Mouse (Mus musculus): ENCODE measurements around the gene Pld2. TPM values are rescaled to one million over a fixed set of nuclear protein-coding genes. Genes with fewer than 3 reads are reported as not detected.
"Not testable (repeated sequence)": the region's sequence is repeated elsewhere in the genome, so short reads cannot be mapped to it uniquely, and the experiment has no call there.

The Pld2 gene
- polyA plus RNA-seq, 1 experiment from 2014 or later = 1.8 TPM

DNA sequence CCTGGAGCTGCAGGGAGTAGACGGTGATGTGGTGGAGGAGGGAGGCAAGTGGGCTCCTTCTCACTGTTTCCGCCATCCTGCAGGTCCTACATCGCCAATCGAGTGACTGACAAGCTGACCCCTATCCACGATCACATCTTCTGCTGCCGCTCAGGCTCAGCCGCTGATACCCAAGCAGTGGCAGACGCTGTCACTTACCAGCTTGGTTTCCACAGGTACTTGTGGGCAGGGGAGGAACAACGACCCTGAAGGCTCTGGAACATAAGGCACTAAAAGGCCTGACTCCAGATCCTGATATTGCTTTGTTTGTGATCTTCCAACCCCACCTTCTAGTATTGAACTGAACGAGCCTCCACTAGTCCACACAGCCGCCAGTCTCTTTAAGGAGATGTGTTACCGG, 13.7 kb upstream of the Pld2 start:
- Histone ChIP-seq H3K4me3 (replicated peaks) (peak overlapping the region; percentile 81), H3K27ac (replicated peaks) (0 out of 2 replicates have a peak overlapping the region, but pooled peaks have one; percentile 9), H3K9me3 (replicated peaks) (no peaks in the 10 kb centered on the region), H3K36me3 (replicated peaks) (peaks cover 28% of the 10 kb centered on the region), H3K4me1 (replicated peaks) (peaks cover 19% of the 10 kb centered on the region), H3K4me2 (peak overlapping the region; percentile 74), H3K27me3 (no peaks in the 10 kb centered on the region), H3K9ac (peak overlapping the region; percentile 76)
- 74% methylated on average over 12 of the region's 12 CpGs for WGBS (ENCODE audit: insufficient replicate concordance)
- ATAC-seq (ENCODE audit: insufficient read depth) = no peak

DNA sequence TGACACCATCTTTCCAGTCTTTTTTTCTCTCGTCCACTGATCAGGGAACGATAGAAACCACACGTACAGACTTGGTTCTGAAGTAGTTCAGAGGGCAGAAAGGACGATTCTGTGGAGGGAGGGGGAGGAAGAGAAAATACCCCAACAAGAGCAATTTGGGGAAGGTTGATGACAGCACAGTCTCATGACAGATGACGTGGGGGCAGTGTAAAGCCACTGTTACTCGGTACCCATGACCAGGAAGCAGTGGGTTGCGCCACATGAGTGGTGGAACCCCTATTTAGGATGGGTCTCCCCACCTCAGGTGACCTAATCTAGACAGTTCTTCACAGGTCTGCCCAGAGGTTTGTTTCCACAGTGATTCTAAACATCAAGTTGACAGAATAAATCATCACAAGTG, 11.3 kb upstream of the Pld2 start:
- H3K9me3 ChIP-seq (replicated peaks) = no peaks in the 10 kb centered on the region
- no peak overlapping the region for H3K9ac ChIP-seq
- no peak overlapping the region for H3K4me3 ChIP-seq (replicated peaks)
- ATAC-seq (ENCODE audit: insufficient read depth) = no peak
- WGBS (ENCODE audit: insufficient replicate concordance) = 70% methylated on average over 7 of the region's 7 CpGs
- H3K27me3 ChIP-seq = no peaks in the 10 kb centered on the region
- no peak overlapping the region for H3K4me2 ChIP-seq
- H3K36me3 ChIP-seq (replicated peaks) = peaks cover 28% of the 10 kb centered on the region
- H3K27ac ChIP-seq (replicated peaks) = no peak overlapping the region
- H3K4me1 ChIP-seq (replicated peaks) = peaks cover 19% of the 10 kb centered on the region

DNA sequence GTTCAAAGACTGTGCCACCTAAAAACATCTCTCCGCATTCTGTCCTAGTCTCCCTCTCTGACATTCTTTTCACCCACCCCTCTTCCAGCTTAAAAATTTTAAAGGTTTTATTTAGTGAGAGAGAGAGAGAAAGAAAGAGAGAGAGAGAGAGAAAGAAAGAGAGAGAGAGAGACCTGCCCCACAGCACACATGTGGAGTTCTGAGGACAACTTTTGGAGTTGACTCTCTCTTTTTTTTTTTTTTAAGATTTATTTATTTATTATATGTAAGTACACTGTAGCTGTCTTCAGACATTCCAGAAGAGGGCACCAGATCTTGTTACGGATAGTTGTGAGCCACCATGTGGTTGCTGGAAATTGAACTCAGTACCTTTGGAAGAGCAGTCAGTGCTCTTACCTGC, 8.8 kb upstream of the Pld2 start:
- not testable (repeated sequence) for H3K27me3 ChIP-seq; H3K4me1 ChIP-seq (replicated peaks)

DNA sequence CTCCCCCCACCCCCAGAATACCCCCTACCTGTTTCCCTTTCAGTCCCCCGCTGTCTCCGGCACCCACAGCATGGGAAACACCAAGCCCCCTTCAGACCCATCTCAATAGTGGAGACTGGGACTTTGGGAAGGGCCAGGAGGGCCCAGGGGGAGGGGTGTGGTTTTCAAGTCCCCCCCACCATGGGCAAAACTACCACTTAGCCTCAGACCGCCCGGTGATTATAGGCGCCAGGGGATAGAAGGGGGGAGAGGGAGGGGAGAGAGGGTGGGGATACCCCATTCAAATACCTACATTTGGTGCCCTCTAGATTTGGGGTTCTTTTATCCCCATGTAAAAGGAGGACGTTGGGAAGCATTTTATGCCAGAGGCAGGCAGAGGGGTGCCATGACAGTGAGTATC, 7.0 kb upstream of the Pld2 start, which contains the start of gene Gm40193:
Gene Gm40193, minus strand, starts transcription at position 101 of the 400 bp plus-strand sequence.
- no peaks in the 10 kb centered on the region for H3K9me3 ChIP-seq (replicated peaks)
- H3K27ac ChIP-seq (replicated peaks) = no peak within 1 kb of the TSS
- H3K4me3 ChIP-seq (replicated peaks) = no peak within 1 kb of the TSS
- H3K4me1 ChIP-seq (replicated peaks) = no peaks in the 10 kb centered on the region
- H3K27me3 ChIP-seq = peaks cover 6% of the 10 kb centered on the region; the same call in 1 of the 2 replicates
- no peak within 1 kb of the TSS for H3K4me2 ChIP-seq
- 68% methylated on average over 6 of the region's 6 CpGs for WGBS (ENCODE audit: insufficient replicate concordance)
- no peak within 1 kb of the TSS for H3K9ac ChIP-seq
- peaks cover 8% of the 10 kb centered on the region for H3K36me3 ChIP-seq (replicated peaks)
- no peak for ATAC-seq (ENCODE audit: insufficient read depth)

More for the DNA sequence above, 8.8 kb upstream of the Pld2 start:
- not testable (repeated sequence) for H3K9ac ChIP-seq; H3K27ac ChIP-seq (replicated peaks); H3K4me3 ChIP-seq (replicated peaks); H3K9me3 ChIP-seq (replicated peaks); H3K4me2 ChIP-seq; ATAC-seq (ENCODE audit: insufficient read depth)
- H3K36me3 ChIP-seq (replicated peaks) = peaks cover 26% of the 10 kb centered on the region
- 62% methylated on average over 2 of the region's 2 CpGs for WGBS (ENCODE audit: insufficient replicate concordance)

DNA sequence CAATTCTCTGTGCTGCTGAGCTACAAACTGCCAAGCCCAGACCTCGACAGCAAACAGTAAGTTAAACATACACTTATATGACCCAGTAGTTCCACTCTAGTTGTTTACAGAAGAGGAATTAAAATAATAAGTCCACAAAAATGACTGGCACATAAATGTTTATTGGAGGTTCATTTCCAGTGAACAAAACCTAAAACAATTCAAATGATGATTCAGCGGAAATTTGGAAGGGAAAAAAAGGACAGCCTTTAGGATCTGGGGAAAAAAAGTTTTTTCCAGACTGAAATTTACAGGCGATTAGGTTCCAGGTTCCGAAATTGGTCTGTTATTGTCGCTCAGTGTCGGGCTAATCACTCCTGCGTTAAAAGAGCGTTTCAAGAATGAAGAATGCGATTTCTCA, 441 bp upstream of the Pld2 start:
- Histone ChIP-seq H3K4me3 (replicated peaks) (peak overlapping the region; percentile 59), H3K4me2 (peak overlapping the region; percentile 71), H3K27me3 (peaks cover 53% of the 10 kb centered on the region), H3K9ac (no peak overlapping the region), H3K27ac (replicated peaks) (0 out of 2 replicates have a peak overlapping the region, but pooled peaks have one; percentile 31), H3K4me1 (replicated peaks) (peaks cover 16% of the 10 kb centered on the region), H3K36me3 (replicated peaks) (no peaks in the 10 kb centered on the region), H3K9me3 (replicated peaks) (no peaks in the 10 kb centered on the region)
- ATAC-seq (ENCODE audit: insufficient read depth) = no peak
- 13% methylated on average over 9 of the region's 9 CpGs for WGBS (ENCODE audit: insufficient replicate concordance)

DNA sequence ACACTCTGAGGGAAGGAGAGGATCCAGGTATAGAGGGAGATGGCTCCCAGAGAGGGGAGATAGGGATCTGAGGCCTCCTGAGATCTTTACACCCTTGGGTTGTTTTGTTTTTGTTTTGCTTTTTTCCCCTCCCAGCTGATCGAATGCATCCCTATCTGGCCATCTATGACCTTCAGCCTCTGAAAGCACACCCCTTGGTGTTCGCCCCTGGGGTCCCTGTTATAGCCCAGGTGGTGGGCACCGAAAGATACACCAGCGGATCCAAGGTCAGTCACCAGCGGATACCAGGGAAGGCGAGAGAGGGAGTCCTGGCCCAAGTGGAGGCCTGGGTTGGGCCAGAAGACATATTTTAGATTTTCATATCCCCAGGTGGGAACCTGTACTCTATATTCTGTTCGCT, 1.1 kb downstream of the Pld2 start:
- Histone ChIP-seq H3K27ac (replicated peaks) (no peak overlapping the region), H3K4me1 (replicated peaks) (peaks cover 16% of the 10 kb centered on the region), H3K27me3 (peaks cover 53% of the 10 kb centered on the region), H3K9ac (no peak overlapping the region), H3K36me3 (replicated peaks) (no peaks in the 10 kb centered on the region), H3K4me3 (replicated peaks) (peak overlapping the region; percentile 59), H3K9me3 (replicated peaks) (no peaks in the 10 kb centered on the region), H3K4me2 (peak overlapping the region; percentile 71)
- no peak for ATAC-seq (ENCODE audit: insufficient read depth)
- WGBS (ENCODE audit: insufficient replicate concordance) = 63% methylated on average over 7 of the region's 7 CpGs

DNA sequence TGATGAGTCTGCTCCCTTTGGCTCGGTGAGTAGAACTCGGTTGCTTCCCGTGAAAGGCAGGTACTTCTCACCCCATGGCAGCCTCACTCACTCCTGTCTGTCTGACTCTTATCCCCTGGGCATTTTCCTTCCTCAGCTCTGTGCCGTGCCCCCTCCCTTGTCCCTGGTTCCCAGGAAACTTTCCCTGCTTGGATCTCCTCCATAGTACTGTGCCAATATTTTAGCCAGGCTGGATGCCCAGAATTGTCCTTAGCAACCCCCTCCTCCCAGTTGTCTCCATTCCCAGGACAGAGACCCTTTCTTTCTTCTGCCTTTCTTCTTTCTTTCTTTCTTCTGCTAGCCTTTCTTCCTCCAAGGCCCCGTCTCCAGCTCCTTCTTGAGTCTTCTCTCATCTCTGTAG, 1.6 kb downstream of the Pld2 start:
- Histone ChIP-seq H3K27ac (replicated peaks) (no peak overlapping the region), H3K9me3 (replicated peaks) (no peaks in the 10 kb centered on the region), H3K4me1 (replicated peaks) (peaks cover 16% of the 10 kb centered on the region), H3K4me2 (no peak overlapping the region), H3K9ac (no peak overlapping the region), H3K4me3 (replicated peaks) (no peak overlapping the region), H3K36me3 (replicated peaks) (no peaks in the 10 kb centered on the region), H3K27me3 (peaks cover 53% of the 10 kb centered on the region)
- 60% methylated on average over 5 of the region's 5 CpGs for WGBS (ENCODE audit: insufficient replicate concordance)
- no peak for ATAC-seq (ENCODE audit: insufficient read depth)

DNA sequence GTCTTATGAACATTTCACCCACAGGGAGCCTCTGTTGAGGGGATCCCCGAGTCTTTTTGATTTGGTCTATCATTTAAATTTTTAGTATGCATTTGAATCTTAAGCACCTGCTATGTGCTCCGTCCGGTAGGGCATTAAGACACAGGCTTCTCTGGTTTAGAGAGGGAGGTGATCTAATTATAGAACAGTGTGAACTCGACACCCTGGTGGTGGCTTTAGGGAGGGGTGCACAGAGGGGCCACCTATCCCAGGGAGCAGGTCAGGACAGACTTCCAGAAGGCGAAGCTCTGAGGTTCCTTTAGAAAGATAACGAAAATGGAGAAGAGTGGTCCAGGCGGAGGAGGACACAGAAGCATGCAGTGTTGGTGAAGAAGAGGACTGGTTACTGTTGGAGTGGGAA, 4.6 kb downstream of the Pld2 start:
- H3K27me3 ChIP-seq = peaks cover 41% of the 10 kb centered on the region
- 43% methylated on average over 7 of the region's 7 CpGs for WGBS (ENCODE audit: insufficient replicate concordance)
- no peak overlapping the region for H3K9ac ChIP-seq
- H3K4me1 ChIP-seq (replicated peaks) = peaks cover 16% of the 10 kb centered on the region
- no peak overlapping the region for H3K27ac ChIP-seq (replicated peaks)
- H3K4me3 ChIP-seq (replicated peaks) = no peak overlapping the region
- ATAC-seq (ENCODE audit: insufficient read depth) = no peak
- no peak overlapping the region for H3K4me2 ChIP-seq
- no peaks in the 10 kb centered on the region for H3K9me3 ChIP-seq (replicated peaks)
- H3K36me3 ChIP-seq (replicated peaks) = no peaks in the 10 kb centered on the region

DNA sequence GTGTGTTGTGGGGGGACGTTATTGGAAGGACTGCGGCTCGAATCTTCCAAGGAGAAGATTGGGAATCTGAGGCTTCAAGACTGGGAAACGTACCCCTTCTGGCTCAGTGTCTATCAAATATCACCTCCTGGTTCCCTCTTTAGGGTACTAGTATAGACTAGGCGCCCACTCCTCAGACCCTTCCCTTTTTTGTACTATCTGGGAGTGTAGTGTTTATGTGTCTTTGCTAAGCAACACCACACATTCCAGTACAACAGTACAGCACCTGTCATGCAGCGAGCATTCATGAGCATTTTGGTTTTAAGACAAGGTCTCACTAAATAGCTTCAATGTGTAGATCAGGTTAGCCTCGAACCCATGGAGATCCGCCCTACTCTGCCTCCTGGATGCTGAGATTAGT, 11.7 kb downstream of the Pld2 start:
- no peak overlapping the region for H3K4me3 ChIP-seq (replicated peaks)
- 64% methylated on average over 8 of the region's 8 CpGs for WGBS (ENCODE audit: insufficient replicate concordance)

DNA sequence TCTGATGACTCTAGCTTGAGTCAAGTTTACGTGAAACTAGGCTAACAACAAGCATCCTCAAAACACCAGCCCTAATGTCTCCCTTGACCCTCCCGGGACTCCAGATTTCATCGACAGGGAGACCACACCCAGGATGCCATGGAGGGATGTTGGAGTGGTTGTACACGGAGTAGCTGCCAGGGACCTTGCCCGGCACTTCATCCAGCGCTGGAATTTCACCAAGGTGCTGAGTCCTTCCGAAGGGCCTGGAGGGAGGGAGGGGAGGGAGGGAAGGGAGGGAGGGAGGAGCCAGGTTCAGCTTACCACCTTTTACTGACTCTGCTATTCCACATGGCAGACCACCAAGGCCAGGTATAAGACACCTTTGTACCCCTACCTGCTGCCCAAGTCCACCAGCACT, 14.1 kb downstream of the Pld2 start:
- no peak for ATAC-seq (ENCODE audit: insufficient read depth)
- 31% methylated on average over 7 of the region's 7 CpGs for WGBS (ENCODE audit: insufficient replicate concordance)

More for the DNA sequence above, 11.7 kb downstream of the Pld2 start:
- ATAC-seq (ENCODE audit: insufficient read depth) = no peak
- Histone ChIP-seq H3K27ac (replicated peaks) (no peak overlapping the region), H3K27me3 (0 out of 2 replicates have a peak, but pooled peaks cover 6% of the 10 kb centered on the region), H3K36me3 (replicated peaks) (no peaks in the 10 kb centered on the region), H3K4me2 (no peak overlapping the region), H3K4me1 (replicated peaks) (no peaks in the 10 kb centered on the region), H3K9ac (no peak overlapping the region), H3K9me3 (replicated peaks) (no peaks in the 10 kb centered on the region)

DNA sequence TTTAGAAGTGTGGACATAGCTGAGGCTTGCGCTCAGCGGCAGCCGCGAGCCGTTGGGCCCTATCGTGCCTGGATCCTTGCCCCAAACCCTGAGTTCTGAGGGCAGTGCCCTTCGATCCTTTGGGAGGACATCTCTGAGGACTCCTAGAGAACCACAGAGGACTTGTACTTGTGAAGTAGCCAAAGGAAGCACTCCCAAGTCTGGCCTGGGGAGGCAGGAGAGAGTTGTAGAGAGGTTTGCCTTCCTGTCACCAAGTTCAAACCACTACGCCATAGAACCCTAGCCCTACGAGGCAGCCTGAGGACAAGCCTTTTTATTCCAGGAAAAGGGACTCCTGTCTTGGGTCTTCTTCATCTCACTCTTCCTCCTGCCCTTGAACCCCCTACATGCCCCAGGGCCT, 17.7 kb downstream of the Pld2 start:
- H3K4me3 ChIP-seq (replicated peaks) = no peak overlapping the region
- H3K4me2 ChIP-seq = no peak overlapping the region
- H3K36me3 ChIP-seq (replicated peaks) = 0 out of 2 replicates have a peak, but pooled peaks cover 4% of the 10 kb centered on the region
- no peak for ATAC-seq (ENCODE audit: insufficient read depth)
- WGBS (ENCODE audit: insufficient replicate concordance) = 75% methylated on average over 9 of the region's 9 CpGs
- H3K27me3 ChIP-seq = 0 out of 2 replicates have a peak, but pooled peaks cover 6% of the 10 kb centered on the region
- peaks cover 15% of the 10 kb centered on the region for H3K4me1 ChIP-seq (replicated peaks)
- H3K9me3 ChIP-seq (replicated peaks) = no peaks in the 10 kb centered on the region
- no peak overlapping the region for H3K27ac ChIP-seq (replicated peaks)
- H3K9ac ChIP-seq = no peak overlapping the region

More for the DNA sequence above, 14.1 kb downstream of the Pld2 start:
- Histone ChIP-seq H3K27me3 (0 out of 2 replicates have a peak, but pooled peaks cover 6% of the 10 kb centered on the region), H3K4me2 (no peak overlapping the region), H3K36me3 (replicated peaks) (0 out of 2 replicates have a peak, but pooled peaks cover 4% of the 10 kb centered on the region), H3K4me3 (replicated peaks) (no peak overlapping the region), H3K9me3 (replicated peaks) (no peaks in the 10 kb centered on the region), H3K4me1 (replicated peaks) (no peaks in the 10 kb centered on the region), H3K9ac (no peak overlapping the region), H3K27ac (replicated peaks) (no peak overlapping the region)

DNA sequence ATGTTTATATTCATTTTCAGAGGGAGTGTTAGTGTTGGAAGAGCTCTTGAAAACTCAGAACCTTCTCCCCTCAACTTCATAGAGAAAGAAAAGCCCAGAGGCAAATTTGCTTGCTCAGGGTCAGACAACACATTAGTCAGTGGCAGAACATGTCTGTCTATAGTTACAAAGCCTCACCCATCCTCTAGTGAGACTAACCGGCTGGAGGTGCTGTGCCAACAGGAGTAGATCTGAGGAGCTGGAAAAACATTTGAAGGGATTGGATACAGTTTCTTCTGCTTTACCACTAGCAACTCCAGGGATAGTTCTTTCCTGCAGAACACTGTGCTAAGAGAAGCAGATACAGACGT, 22.0 kb downstream of the Pld2 start:
- H3K36me3 ChIP-seq (replicated peaks) = 0 out of 2 replicates have a peak, but pooled peaks cover 9% of the 10 kb centered on the region
- H3K4me2 ChIP-seq = peak overlapping the region; percentile 99
- 3% methylated on average over 2 of the region's 2 CpGs for WGBS (ENCODE audit: insufficient replicate concordance)
- H3K9ac ChIP-seq = 0 out of 2 replicates have a peak overlapping the region, but pooled peaks have one; percentile 79
- H3K4me1 ChIP-seq (replicated peaks) = peaks cover 56% of the 10 kb centered on the region
- H3K27ac ChIP-seq (replicated peaks) = peak overlapping the region; percentile 75
- H3K4me3 ChIP-seq (replicated peaks) = peak overlapping the region; percentile 89
- H3K9me3 ChIP-seq (replicated peaks) = no peaks in the 10 kb centered on the region
- ATAC-seq (ENCODE audit: insufficient read depth) = no peak
- no peaks in the 10 kb centered on the region for H3K27me3 ChIP-seq
